Mouse (Mus musculus): ENCODE data around the gene Nme7.

- TF ChIP-seq CTCF (IDR thresholded peaks at IDR 0.05; ENCODE audit: low read depth) (no peak), EP300 (optimal IDR thresholded peaks at IDR 0.05) (no peak)
Measured at GRCm38 (mm10) chr1:164361997-164362396, 58.1 kb downstream of the Nme7 start.
